Mouse (Mus musculus) common myeloid progenitor, adult 5-6 weeks (primary cell): ENCODE results near the gene Emilin2. TPM values are rescaled to one million over a fixed set of nuclear protein-coding genes. Genes with fewer than 3 reads are reported as not detected.
"Not testable (repeated sequence)": the region's sequence is repeated elsewhere in the genome, so short reads cannot be mapped to it uniquely, and the experiment has no call there.

Experiments used
- ATAC-seq: replicated peaks from 2 replicates; pipeline ENCODE4 v1.8.0; 2016; ENCODE audit warnings: low read depth, mild to moderate bottlenecking, moderate TSS enrichment, inconsistent platforms; ENCODE audit not compliant: poor library complexity, severe bottlenecking
- total RNA-seq: library from RNA; stranded (forward); fragments of 200-1000, 187-1606 nt; gene quantifications from 2 replicates; pipeline ENCODE4 v1.2.3, GENCODE M21; 2017

Emilin2 gene
- 36.8 and 41.2 TPM in 2 replicates for total RNA-seq

DNA sequence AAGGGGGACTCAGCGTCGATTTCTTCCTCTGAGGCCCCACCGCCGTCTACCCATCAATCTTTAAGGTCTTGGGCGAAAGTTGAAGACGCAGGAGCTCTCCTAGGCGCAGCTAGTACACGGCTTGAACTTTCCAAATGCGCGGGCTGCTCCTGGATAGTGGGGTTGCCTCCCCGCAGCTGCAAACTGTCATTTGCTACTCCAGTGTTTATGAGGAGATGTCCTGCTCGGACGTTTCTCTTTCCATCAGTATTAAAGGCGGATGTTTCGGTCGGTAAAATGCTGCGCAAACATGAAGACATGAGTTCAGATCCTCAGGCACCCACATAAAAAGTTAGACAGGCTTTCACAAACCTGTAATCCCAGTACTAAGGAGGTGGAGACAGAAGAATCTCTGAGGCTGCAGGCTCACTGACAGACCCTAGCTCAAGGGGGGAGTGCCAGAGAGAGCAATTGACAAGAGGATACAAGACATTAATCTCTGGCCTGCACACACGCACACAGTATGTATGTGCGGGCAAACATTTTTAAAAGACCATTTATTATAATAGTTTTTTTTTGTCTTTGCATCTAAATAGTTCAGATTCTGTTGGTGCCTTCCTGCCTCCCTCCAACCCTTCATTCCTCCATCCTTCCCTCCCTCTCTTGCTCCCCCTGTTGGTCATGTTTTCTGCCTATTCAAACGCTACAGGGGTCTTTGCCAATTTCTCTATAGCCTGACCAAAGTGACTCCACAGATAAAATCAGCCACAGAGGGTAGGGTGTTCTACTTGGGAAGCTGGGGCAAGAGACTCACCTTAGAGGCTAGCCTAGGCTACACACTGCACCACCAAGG is at the start of gene Emilin2:
Gene Emilin2, minus strand, starts transcription at position 639 of the 832 bp plus-strand sequence.
- peak; percentile 71 for ATAC-seq

DNA sequence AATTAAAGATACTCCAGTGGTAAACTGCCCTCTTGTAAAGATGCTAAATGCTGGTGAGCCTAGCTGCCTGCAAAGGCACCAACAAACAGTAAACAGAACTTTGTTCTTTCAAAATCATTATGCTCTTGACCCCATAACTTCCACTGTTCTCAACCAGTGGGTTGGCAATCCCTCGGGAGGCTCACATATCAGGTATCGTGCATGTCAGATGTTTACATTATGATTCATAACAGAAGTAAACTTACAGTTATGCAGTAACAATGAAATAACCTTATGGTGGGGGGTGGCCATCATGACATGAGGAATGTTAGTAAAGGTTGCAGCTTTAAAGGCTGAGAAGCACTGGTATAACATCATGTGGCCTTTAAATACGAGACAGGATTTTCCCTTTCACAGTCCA is 43.7 kb upstream of the Emilin2 start:
- no peak for ATAC-seq

DNA sequence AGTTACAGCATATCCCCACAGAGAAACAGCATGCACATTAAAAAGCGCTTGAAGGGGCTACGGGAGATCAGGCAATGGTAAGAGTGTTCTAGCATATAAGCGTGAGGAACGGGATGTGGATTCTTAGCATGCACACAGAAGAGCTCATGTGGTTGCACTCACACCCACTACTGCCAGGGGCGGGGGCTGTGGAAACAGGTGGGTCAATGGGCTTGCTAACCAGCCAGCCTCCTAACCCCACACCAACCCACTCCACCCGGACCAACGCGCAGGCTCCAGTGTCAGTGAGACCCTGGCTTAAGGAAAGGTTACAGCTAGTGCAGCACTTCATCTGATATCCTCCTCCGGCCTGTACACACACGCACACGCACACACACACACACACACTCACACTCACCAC is 42.4 kb upstream of the Emilin2 start:
- no peak for ATAC-seq

DNA sequence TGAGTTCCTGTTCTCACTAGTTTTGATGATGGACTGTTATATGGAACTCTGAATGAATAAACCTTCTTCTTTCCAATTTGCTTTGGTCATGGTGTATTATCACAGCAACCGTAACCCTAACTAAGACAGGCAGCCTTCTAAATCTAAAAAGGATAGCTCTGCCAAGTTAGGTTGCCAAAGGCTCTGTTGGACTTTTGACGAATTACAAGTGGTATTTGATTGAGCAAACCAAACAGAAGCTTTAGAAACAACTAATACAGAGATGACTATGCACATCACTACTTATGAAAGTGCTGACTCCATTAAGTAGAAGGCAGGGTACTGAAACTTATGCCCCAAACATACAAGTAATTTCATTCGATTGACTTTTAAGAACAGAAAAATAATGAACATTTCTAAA is 36.4 kb upstream of the Emilin2 start:
- ATAC-seq, result no peak

DNA sequence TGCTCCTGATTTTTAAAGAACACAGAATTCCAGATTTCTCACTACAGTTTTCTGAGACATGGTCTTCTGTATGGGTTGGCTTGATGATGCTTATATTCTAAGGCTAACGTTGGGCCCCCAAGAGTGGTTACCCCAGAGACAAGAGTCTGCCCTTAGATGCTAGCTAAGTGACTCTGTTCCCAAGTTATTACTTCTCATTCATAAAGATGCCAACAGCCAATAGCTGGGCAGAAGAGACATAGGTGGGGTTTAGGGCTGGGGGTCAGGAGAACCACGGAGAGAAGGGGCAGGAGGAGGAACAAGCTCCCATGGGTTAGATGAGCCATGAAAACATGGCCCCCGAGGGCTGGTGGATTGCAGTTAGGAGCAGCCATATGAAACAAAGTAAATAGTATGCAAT is 30.2 kb upstream of the Emilin2 start:
- no peak for ATAC-seq

DNA sequence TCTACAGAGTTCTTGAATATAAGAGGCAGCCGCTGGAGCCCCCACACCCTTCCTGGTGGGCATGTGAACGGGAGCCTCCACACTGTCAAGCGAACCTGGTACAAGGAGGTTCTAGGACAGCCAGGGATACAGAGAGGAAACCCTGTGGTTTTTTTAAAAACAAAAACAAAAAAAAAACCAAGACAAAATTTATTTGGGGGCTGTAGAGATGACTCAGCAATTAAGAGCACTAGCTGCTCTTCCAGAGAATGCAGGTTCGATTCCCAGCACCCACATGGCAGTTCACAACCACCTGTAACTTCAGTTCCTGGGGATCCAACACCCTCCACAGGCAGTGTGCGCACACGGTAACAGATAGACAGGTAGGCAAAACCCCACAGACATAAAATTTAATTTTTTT is 26.8 kb upstream of the Emilin2 start:
- no peak for ATAC-seq

DNA sequence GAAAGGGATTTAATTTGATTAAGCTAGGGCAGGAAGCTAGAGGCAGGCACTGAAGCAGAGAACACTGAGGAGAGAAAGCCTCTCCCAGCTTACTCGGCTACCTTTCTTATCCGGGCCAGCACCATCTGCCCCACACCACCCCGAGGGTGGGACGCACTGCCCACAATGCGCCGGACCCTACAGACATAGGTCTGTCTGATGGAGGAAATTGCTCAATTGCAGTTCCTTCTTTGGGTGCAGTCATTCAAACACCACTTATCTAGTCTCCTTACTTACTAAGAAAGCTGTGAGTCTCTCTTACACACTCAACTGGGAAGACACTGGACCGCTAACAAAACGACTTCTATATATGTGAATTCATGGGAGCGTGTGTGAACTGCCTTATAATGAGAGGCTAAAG is 25.8 kb upstream of the Emilin2 start:
- ATAC-seq, result peak; percentile 88

DNA sequence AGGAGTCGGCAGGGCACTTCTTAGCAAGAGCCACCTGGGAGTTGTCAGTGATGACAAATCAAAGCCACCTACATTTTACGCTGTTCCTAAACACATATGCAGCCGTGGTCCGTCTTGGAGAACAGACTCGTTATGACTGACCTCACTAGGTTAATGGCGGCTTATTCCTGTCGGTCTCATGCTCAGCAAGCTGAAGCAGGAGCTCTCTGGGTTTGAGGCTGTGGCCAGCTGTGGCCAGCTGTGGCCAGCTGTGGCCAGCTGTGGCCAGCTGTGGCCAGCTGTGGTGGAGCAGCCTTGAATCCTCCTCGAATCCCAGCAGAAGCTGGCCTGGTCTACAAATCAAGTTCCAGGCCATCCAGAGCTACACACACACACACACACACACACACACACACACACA is 24.6 kb upstream of the Emilin2 start:
- no peak for ATAC-seq

DNA sequence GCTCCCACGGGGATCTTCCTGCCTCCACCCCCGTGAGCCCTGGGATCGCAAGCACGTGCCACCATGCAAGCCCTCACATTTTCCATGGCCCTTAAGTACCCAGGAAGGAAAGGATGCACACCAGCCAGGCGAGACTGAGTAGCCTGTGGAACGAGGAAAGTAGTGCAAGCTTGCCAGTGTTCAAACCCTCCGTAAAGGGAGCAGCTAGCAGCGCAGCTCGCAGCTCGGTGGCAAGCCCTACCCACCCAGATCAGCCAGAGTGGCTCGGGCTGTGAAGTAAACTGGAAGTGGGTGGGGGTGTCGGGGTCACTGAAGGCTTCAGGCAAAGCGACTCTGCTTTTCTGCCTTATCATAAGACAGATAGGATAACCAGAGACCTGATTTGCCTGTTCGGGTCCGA is 20.5 kb upstream of the Emilin2 start:
- no peak for ATAC-seq

DNA sequence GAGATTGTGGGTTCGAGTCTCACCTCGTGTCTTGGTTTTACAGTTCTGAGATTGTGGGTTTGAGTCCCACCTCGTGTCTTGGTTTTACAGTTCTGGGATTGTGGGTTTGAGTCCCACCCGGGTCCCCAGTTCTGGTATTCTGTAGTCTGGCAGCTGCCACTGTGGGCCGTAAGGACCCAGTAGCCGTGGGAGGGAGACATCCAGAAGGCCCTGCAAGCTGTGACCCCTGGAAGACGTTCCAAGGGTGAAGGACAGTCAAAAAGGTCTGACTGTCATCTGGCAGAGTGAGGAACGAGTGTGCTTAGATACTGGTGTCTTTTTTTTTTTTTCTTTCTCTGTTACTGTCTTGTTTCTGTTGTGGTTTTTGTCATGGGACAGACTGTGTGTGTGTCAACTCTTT is 9.0 kb upstream of the Emilin2 start:
- ATAC-seq, result not testable (repeated sequence)

DNA sequence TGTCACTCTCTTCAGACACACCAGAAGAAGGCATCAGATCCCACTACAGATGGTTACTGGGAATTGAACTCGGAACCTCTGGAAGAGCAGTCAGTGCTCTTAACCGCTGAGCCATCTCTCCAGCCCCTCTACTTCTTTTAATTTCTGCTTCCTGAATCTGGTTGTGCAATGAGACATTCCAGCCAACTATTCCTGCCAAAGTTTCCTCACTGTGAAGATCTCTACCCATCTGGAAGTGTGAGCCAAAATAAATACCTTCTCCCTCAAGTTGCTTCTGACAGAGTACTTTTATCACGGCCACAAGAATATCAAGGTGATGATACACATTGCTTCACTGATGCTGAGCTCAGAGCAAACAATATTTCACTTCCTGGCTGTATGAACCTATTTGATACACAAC is 7.6 kb upstream of the Emilin2 start:
- ATAC-seq, result no peak

DNA sequence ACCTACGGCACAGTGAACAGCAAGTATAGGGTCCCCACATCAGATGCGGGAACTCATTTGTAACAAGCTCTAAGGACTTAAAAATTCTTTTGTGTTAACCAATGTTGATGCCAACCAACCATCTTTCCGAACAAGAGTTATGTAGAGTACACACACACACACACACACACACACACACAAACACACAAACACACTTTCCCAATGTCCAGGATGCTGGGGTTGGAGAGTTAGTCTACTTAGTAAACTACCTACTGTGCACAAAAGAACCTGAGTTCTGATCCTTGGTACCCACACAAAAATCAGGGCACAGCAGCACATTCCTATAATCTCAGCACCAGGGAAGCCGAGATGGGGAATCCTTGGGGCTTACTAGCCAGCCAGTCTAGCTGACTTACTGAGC is 5.8 kb upstream of the Emilin2 start:
- ATAC-seq, result no peak

DNA sequence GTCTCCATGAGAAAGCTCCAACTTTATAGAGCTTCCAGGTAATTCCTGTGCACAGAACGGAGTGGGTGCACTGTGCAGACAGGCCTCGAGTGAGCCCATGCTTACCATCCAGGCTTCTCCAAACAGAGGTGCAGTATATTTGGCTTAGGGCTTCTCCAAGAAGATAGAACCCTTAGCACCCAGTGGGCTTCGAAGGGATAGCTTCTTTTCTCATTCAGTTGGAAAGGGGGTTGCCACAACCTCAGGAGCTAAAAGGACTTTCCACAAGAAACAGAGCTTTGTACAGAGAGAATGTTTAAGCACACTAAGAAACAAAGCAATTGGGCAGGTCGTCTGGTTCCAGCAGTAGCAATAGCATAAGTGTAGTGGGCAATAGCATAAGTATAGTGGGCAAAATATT is 2.5 kb upstream of the Emilin2 start:
- no peak for ATAC-seq

DNA sequence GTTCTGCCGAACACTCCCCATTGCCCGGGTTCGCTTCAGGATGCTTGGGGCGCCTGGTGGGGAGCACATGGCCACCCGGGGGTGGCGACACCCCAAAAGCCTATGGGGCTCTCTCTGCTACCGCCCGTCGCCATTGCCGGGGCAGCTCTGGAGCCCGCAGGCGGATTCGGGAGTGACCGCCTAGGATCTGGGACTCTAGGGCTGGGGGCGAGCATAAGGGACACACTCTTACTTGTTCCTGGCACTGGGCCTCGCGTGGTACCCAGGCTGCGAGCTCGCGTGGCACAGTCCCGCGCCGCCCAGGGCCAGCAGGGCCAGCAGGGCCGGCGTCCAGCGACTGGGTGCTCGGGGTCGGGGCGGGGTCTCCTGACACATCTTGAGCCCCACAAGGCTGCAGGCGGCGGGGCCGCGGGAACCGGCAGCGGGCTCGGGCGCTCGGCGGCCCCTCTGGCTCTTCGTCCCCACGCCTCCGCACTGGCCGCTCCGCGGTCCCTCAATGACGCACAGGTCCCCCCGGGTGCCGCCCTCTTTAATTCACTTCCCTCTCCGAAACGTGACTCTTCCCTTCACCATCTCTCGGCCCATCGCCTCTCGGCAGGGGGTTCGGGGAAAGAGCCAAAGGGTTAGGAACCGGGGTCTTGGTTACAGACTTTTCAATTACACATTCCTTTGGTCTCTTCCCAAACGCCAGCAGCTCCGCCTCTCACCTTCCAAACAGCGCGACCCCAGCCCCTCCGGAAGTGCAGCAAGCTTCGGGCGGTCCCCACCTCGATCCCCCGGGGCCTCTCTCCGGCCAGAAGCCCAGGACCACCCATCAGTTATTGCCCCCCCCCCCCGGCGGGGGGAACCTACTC is 1.1 kb downstream of the Emilin2 start:
- peak; percentile 78 for ATAC-seq

DNA sequence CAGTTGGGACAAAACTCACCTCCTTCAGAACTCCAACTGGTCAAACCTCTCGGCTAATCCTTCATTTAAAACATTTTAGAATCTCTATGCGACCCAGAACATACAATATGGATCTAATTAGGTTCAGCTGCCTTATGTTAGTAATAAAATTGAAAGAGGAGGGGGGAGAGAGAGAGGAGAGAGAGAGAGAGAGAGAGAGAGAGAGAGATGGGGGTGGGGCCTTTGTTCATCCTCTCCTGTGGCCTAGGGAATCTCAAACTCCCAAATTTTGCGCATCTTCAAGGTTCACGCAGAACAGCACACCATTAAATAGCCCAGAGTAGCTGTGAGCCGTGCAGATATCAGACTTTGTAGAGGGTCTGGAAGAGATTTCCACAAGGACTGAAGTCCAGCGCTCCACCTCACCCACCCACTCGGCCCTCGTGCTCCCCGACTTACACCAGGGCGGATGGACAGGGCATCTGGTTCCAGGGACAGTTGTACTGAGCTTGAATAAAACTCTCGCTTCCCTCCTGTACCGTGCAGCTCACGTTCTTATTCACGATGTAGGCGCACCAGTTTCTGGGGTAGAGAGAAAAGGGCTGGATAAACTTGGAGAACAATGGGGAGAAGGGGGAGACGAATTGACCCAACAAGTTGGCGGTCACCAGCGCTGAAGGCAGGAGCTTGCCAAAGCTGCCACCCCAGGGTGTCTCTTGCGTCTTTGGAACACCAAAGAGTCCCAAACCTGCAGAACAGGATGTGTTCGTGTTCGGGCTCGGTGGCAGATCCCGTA is 1.9 kb downstream of the Emilin2 start:
- peak; percentile 12; the same call in 1 of the 2 replicates for ATAC-seq

DNA sequence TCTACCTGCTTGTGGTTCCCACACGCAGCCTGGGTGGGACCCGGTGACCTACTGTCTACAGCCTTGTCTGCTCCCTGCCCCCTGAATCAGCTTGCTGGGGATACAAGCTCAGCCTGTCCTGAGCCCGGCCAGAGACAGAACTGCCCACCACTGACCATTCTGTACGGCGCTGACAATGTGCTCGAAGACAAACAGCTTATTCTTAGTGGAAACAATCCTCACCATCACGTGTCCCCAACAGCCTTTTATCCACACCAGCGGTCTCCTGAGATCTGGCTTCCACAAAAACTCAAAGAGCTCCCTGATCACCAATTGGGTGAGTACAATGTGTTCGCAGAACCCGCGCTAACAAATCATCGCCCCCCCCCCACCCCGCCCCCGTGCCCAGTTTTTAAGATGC is 2.6 kb downstream of the Emilin2 start:
- no peak for ATAC-seq

DNA sequence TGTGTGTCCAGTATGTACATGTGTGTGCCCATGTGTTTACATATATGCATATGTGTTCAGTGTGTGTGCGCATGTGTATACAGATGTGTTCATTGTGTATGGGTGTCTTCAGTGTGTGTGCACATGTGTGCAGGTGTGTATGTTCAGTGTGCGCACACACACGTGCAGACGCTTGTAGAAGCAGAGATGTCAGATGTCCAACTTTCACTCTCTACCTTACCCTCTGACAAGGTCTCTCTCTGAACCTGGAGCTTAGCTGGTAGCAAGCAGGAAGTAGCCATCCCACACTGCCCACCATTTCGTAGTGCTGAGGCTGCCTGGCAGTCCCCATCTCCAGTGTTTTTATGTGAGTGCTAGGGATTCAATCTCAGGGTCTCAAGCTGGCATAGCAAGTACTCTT is 3.5 kb downstream of the Emilin2 start:
- no peak for ATAC-seq

DNA sequence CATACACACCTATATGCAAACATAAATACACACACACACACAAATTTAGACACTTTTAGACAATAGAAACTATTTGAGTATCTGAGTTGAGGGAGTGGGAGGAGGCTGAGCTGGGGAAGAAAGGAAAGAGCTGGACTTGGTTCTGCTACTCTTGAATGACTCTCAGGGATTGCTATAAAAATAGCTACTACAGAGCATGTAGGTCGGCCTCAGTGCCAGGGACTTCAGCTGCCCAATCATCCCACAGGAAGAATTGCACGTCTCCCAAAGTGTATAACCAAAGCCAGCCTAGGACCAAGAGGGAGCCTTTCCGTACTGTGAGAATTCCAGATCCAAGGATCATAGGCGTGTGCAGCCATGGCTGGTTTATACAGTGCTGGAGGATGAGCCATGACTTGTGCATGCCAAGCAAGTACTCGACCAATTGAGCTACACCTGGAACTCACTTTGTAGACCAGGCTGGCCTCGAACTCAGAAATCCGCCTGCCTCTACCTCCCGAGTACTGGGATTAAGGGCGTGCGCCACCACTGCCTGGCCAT is 4.5 kb downstream of the Emilin2 start:
- no peak for ATAC-seq

DNA sequence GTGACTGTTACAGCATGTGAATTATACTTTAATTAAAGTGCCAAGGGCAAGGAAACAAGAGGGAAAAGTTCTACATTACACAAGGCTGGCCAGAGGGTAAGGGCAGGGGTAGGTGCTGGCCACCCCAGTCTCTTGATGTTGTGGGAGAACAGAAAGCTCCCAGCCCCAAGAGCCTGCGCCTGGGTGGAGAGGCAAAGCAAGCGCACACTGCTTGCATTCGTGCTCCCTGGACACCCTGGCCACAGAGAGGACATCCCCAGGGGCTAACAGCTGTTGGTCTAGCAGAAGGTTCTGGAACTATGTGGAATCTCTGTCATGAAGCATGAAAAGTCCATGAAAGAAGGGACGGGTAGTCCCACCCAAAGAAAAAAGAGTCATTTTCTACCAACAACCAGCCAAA is 5.1 kb downstream of the Emilin2 start:
- no peak for ATAC-seq

DNA sequence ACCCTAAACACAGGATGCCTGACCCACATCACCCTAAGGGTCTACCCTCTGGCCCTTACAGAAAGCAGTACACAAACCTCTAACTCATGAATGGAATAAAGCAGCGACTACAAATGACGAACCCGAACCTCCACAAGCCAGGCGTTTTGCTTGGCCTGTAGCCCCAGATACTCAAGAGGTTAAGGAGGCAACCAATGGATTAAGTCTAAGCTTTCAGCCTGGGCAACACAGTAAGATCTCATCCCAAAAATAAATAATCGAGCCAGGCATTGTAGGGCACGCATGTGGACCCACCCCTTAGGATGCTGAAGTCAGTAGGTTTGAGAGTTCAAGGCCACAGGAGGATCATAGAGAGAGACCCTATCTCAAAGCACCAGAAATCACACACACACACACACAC is 5.7 kb downstream of the Emilin2 start:
- ATAC-seq, result no peak
